Mouse (Mus musculus) hindbrain, postnatal 0 days (tissue): ENCODE results near the gene Dph1. TPM values are rescaled to one million over a fixed set of nuclear protein-coding genes. Genes with fewer than 3 reads are reported as not detected.

Experiments
- ATAC-seq: fragments of 200-750 bp; cut with Nextera tagmentation; 2 replicates; pipeline ENCODE4 v1.8.0; 2017; ENCODE audit warnings: mild to moderate bottlenecking, moderate TSS enrichment, moderate library complexity
- DNase-seq: peaks from one replicate; pipeline ENCODE4 v3.0.0-alpha.2; 2015; ENCODE audit warnings: low spot score
- H3K27ac ChIP-seq: fragments of 300-500 bp; sonication (generic); 2 replicates; pipeline ENCODE4 v1.5.1; 2014; ENCODE audit warnings: mild to moderate bottlenecking
- H3K27me3 ChIP-seq: fragments of 300-500 bp; sonication (generic); 2 replicates; pipeline ENCODE4 v1.6.1; 2014; ENCODE audit warnings: low read length, mixed read lengths; ENCODE audit not compliant: insufficient read depth
- H3K36me3 ChIP-seq: fragments of 300-500 bp; sonication (generic); 2 replicates; pipeline ENCODE4 v1.6.1; 2014; ENCODE audit warnings: low read length, mixed read lengths; ENCODE audit not compliant: insufficient read depth
- H3K4me1 ChIP-seq: fragments of 300-500 bp; sonication (generic); 2 replicates; pipeline ENCODE4 v1.6.1; 2014; ENCODE audit warnings: antibody characterized with exemption, low read length, mixed read lengths; ENCODE audit not compliant: insufficient read depth
- H3K4me2 ChIP-seq: fragments of 300-500 bp; sonication (generic); 2 replicates; pipeline ENCODE4 v1.6.1; 2014; ENCODE audit warnings: low read depth, mild to moderate bottlenecking, low read length, moderate library complexity, mixed read lengths
- H3K4me3 ChIP-seq: fragments of 300-500 bp; sonication (generic); 2 replicates; pipeline ENCODE4 v1.5.1; 2014; ENCODE audit warnings: low read length
- H3K9ac ChIP-seq: fragments of 300-500 bp; sonication (generic); replicated peaks from 2 replicates; pipeline ENCODE4 v1.6.1; 2014; ENCODE audit warnings: mild to moderate bottlenecking, low read length, moderate library complexity, mixed read lengths
- H3K9me3 ChIP-seq: fragments of 300-500 bp; sonication (generic); 2 replicates; pipeline ENCODE4 v1.6.1; 2016; ENCODE audit warnings: low read length, mixed read lengths
- CTCF ChIP-seq: IDR thresholded peaks from 2 replicates; pipeline ENCODE4 v1.5.1; 2016; ENCODE audit warnings: antibody characterized with exemption, control low read depth, low read depth
- WGBS: fragments of 180-500 bp; shearing (Covaris S2); extraction: QIAGEN DNeasy Blood & Tissue Kit; methylation state at CpG from one replicate; pipeline ENCODE4 v1.1.7; 2014; 5-methylcytosine and 5-hydroxymethylcytosine counted together
- polyA plus RNA-seq: library from polyadenylated mRNA; unstranded; fragments of >200 nt; fragmentation: Nextera tagmentation; extraction: Ambion mirVana; gene quantifications from 2 replicates; pipeline ENCODE4 v1.2.1, GENCODE M21; 2015
- total RNA-seq: library from RNA; depleted of rRNA; stranded (reverse); fragments of >200 nt; gene quantifications from 2 replicates; pipeline ENCODE4 v1.2.3, GENCODE M21; 2014

Dph1 gene
- total and polyA plus RNA-seq, 2 experiments from 2014 or later = 13.6 to 39.2 TPM

GRCm38 (mm10) chr11:75172151-75173094 lies 18.6 kb downstream of the Dph1 start:
- TF ChIP-seq CTCF = 0 out of 2 replicates have a peak, but pooled peaks have one; percentile 7
- no peaks in the 10 kb centered on the region for H3K36me3 ChIP-seq
- H3K9ac ChIP-seq = peak overlapping the region; percentile 55
- peaks cover 17% of the 10 kb centered on the region; the same call in 1 of the 2 replicates for H3K27me3 ChIP-seq
- DNase-seq (peak; percentile 83), ATAC-seq (peak; percentile 6; the same call in 1 of the 2 replicates)
- H3K4me1 ChIP-seq = peaks cover 16% of the 10 kb centered on the region
- H3K4me2 ChIP-seq = peak overlapping the region; percentile 67
- WGBS = under 1% methylated on average over 73 of the region's 75 CpGs
- H3K9me3 ChIP-seq = no peaks in the 10 kb centered on the region
- H3K4me3 ChIP-seq = peak overlapping the region; percentile 50
- peak overlapping the region; percentile 76 for H3K27ac ChIP-seq

- ATAC-seq = no peak
- Histone ChIP-seq H3K36me3 (no peaks in the 10 kb centered on the region), H3K4me3 (peak overlapping the region; percentile 50; the same call in 1 of the 2 replicates), H3K9ac (no peak overlapping the region), H3K4me1 (peaks cover 22% of the 10 kb centered on the region), H3K4me2 (peak overlapping the region; percentile 67), H3K27ac (no peak overlapping the region; the same call in 1 of the 2 replicates), H3K9me3 (no peaks in the 10 kb centered on the region), H3K27me3 (peaks cover 26% of the 10 kb centered on the region; the same call in 1 of the 2 replicates)
- 8% methylated on average over 17 of the region's 17 CpGs for WGBS
- TF ChIP-seq CTCF = no peak
- DNase-seq = no peak
Measured at GRCm38 (mm10) chr11:75171186-75171865, 19.7 kb downstream of the Dph1 start.

DNA sequence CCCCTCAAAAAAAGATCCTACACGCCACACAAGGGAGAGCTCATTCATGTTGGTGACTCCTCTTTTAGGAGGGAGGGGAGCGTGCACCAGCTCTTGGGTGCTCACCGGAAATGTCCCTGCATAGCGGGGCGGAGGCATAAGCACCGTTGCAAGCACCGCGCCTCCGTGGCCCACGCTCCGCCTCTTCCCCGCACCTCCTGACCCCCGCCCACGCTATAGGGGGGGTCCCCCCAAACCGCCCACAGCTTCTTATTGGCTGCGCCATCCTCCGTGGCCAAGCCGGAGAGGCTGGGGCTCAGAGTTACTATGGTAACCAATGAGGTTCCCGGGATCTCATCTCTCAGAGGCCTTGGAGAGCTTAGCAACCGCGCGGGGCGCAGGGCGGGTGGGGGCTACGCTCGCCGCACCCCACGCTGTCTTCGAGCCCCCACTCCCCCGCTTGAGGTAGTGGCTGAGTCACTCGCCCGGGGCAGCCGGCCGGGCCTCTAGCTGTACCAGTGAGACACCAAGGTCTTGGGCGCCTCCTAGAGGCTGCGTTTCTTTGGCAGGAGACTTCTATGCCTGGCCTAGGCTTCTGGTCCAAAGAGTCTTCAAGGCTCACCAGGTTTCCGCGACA lies 20.8 kb downstream of the Dph1 start:
- Histone ChIP-seq H3K9ac (peak overlapping the region; percentile 38), H3K4me3 (peak overlapping the region; percentile 45), H3K9me3 (no peaks in the 10 kb centered on the region), H3K4me2 (peak overlapping the region; percentile 80), H3K27me3 (peaks cover 36% of the 10 kb centered on the region), H3K36me3 (no peaks in the 10 kb centered on the region), H3K27ac (peak overlapping the region; percentile 12; the same call in 1 of the 2 replicates), H3K4me1 (peaks cover 22% of the 10 kb centered on the region)
- DNase-seq (peak; percentile 93), ATAC-seq (peak; percentile 72)
- peak; percentile 74 for TF ChIP-seq CTCF
- WGBS = under 1% methylated on average over 38 of the region's 38 CpGs

DNA sequence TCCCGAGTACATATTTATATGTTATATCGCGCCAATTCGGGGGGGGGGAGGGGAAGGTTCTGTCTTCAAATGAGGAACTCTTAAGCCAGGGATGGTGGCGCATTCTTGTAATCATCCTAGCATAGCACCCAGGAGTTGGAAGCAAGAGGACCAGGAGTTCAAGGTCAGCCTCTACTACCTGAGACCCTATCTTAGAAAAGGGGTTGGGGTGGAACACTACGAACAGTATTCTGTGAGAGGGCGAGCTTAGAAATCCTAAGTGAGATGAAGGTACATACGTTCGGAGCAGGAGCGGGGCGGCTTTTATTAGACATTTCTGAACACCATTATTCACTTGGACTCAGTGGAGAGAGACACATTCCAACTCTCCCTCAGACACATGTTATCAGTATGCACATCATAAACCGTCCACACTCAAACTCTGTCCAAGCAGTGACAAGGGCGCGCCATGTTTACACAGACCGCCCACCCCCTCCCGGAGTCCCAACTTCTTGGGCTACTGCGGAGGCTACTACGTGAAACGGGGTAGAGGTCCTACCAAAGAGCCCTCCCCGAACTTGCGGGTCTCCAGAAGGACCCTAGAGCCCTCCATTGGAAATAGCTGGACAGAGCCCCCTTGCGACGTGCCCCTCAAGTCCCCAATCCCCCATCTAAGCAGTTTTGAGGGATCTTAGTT lies 21.5 kb downstream of the Dph1 start, which contains the start of gene Hic1:
Hic1 (minus strand) TSS at position 115 of the 676 bp plus-strand sequence.
- ATAC-seq (no peak), DNase-seq (no peak)
- Histone ChIP-seq H3K4me2 (peak within 1 kb of the TSS; percentile 80), H3K27ac (peak within 1 kb of the TSS; percentile 12; the same call in 1 of the 2 replicates), H3K4me1 (peaks cover 22% of the 10 kb centered on the region), H3K27me3 (peaks cover 43% of the 10 kb centered on the region), H3K9ac (peak within 1 kb of the TSS; percentile 50), H3K9me3 (no peaks in the 10 kb centered on the region), H3K36me3 (no peaks in the 10 kb centered on the region), H3K4me3 (peak within 1 kb of the TSS; percentile 45)
- no peak for TF ChIP-seq CTCF
- 3% methylated on average over 23 of the region's 23 CpGs for WGBS

GRCm38 (mm10) chr11:75168590-75169361 lies 22.3 kb downstream of the Dph1 start:
- Histone ChIP-seq H3K27ac (no peak overlapping the region; the same call in 1 of the 2 replicates), H3K36me3 (no peaks in the 10 kb centered on the region), H3K4me3 (peak overlapping the region; percentile 45), H3K9me3 (no peaks in the 10 kb centered on the region), H3K4me2 (peak overlapping the region; percentile 80), H3K9ac (peak overlapping the region; percentile 50), H3K27me3 (peaks cover 49% of the 10 kb centered on the region), H3K4me1 (peaks cover 17% of the 10 kb centered on the region)
- ATAC-seq (no peak), DNase-seq (peak; percentile 87)
- peak; percentile 74 for TF ChIP-seq CTCF
- under 1% methylated on average over 71 of the region's 83 CpGs for WGBS
